Mouse (Mus musculus): ENCODE measurements around the gene Cers5.

- no peak for TF ChIP-seq CTCF (IDR thresholded peaks at IDR 0.05; ENCODE audit: control insufficient read depth, insufficient read depth, insufficient read length)
- TF ChIP-seq MYOD1 (IDR thresholded peaks at IDR 0.05; ENCODE audit: control insufficient read depth, insufficient read length, low read depth) = no peak
- no peak for TF ChIP-seq USF1 (IDR thresholded peaks at IDR 0.05; ENCODE audit: low read depth)
- TF ChIP-seq FOSL1 (IDR thresholded peaks at IDR 0.05; ENCODE audit: insufficient read depth, low read length, poor library complexity, severe bottlenecking) = no peak
- TF ChIP-seq MYOG (IDR thresholded peaks at IDR 0.05; ENCODE audit: control insufficient read depth, extremely low read depth, insufficient read length) = no peak
These were observed 69.0 kb downstream of the Cers5 start for GRCm38 (mm10) chr15:99703676-99704040.
